Mouse (Mus musculus): ENCODE measurements at regions not wholly inside any gene's neighbourhood (a gene's known extent, or its start where the extent isn't known, plus 50 kb on each side); places are given as distances from the start of the nearest gene placed in this dataset.
A peak's percentile ranks its signal among the peaks of the same experiment; 100 is the strongest.

DNA sequence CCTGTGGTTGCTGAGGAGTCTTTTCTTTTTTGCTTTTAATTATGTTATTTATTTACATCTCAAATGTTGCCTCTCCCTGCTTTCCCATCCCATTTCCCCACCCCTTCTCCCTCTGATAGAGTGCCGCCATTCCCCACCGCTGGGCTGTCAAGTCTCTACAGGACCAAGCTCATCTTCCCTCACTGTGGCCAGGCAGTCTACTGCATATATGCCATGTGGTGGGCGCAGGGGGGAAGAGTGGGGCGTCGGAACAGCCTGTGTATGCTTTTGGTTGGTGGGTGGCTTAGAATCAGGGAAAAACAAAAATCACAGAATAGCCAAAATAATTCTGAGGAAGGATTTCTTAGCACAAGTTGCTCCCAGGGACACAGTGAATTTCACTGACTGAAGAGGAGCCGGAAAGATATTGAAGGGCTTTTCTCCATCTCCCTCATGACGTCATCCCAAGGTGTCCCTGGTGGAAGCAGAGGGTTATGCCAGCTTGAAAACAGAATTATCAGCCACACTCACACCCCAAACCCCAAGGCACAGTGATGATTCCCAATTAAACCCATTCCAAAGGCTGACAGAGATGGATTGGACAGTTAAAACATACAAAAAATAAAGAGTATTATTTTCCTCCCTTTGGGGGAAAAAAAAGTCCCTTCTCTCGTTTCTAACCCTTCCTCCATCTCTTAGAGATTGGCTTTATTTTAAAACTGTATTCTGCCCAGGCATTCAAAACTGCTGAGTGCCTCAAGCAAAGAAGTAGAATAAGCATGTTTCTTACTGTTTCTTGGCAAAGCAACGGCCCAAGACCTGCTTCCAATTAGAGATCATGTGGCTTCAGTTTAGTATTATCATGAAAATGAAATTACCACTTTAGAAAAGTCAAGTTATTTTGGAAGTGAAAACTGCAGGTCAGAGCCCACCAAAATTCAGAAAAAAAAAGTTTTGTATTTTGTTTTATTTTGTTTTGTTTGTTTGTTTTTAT lies 232.0 kb downstream of the Clic5 start:
- Histone ChIP-seq H3K27me3 (replicated peaks) (no peaks in the 10 kb centered on the region), H3K27ac (no peak overlapping the region), H3K9me3 (replicated peaks) (peaks cover 5% of the 10 kb centered on the region; the same call in 1 of the 2 replicates), H3K4me1 (no peaks in the 10 kb centered on the region), H3K36me3 (no peaks in the 10 kb centered on the region), H3K9ac (no peak overlapping the region), H3K4me2 (no peak overlapping the region), H3K4me3 (no peak overlapping the region)
- no peak for ATAC-seq
- 69% methylated on average over 9 of the region's 9 CpGs for WGBS (ENCODE audit: insufficient replicate concordance)

GRCm38 (mm10) chr17:44422161-44422560 lies 233.8 kb downstream of the Clic5 start:
- WGBS (ENCODE audit: insufficient replicate concordance) = 66% methylated on average over 2 of the region's 2 CpGs
- Histone ChIP-seq H3K4me2 (no peak overlapping the region), H3K4me1 (no peaks in the 10 kb centered on the region), H3K27me3 (replicated peaks) (no peaks in the 10 kb centered on the region), H3K27ac (no peak overlapping the region), H3K9ac (no peak overlapping the region), H3K36me3 (no peaks in the 10 kb centered on the region), H3K4me3 (no peak overlapping the region), H3K9me3 (replicated peaks) (no peaks in the 10 kb centered on the region)
- no peak for ATAC-seq

DNA sequence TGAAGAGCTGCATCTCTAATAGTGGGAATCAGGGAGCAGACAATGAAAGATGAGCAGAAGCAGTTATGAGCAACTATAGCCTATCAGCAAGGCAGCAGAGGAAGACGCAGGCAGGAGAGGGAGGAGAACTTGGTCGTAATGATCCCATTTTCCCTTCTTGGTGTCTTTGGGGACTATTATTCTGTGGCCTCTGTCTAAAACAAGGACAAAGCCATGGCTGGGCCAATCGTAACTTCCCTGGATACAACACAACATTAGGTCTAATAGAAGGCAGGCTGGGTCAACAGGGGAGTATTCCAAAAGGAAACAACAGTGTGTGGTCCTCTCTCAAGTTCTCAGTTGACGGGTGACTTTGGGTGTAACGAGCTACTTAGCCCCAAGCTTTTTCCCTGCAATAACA lies 234.5 kb downstream of the Clic5 start:
- no peaks in the 10 kb centered on the region for H3K9me3 ChIP-seq (replicated peaks)
- no peak overlapping the region for H3K9ac ChIP-seq
- no peaks in the 10 kb centered on the region for H3K4me1 ChIP-seq
- no peak for ATAC-seq
- WGBS (ENCODE audit: insufficient replicate concordance) = 71% methylated on average over 5 of the region's 5 CpGs
- no peak overlapping the region for H3K27ac ChIP-seq
- H3K36me3 ChIP-seq = no peaks in the 10 kb centered on the region
- no peaks in the 10 kb centered on the region for H3K27me3 ChIP-seq (replicated peaks)
- H3K4me2 ChIP-seq = no peak overlapping the region
- no peak overlapping the region for H3K4me3 ChIP-seq

GRCm38 (mm10) chr17:44423471-44423985 lies 235.1 kb downstream of the Clic5 start:
- ATAC-seq = no peak
- Histone ChIP-seq H3K9ac (no peak overlapping the region), H3K9me3 (replicated peaks) (no peaks in the 10 kb centered on the region), H3K27ac (no peak overlapping the region), H3K27me3 (replicated peaks) (no peaks in the 10 kb centered on the region), H3K36me3 (no peaks in the 10 kb centered on the region), H3K4me1 (no peaks in the 10 kb centered on the region), H3K4me2 (no peak overlapping the region), H3K4me3 (no peak overlapping the region)
- WGBS (ENCODE audit: insufficient replicate concordance) = 78% methylated on average over 5 of the region's 5 CpGs

GRCm38 (mm10) chr17:44432524-44433295 lies 244.3 kb downstream of the Clic5 start:
- H3K27me3 ChIP-seq (replicated peaks) = no peaks in the 10 kb centered on the region
- H3K4me3 ChIP-seq = no peak overlapping the region
- H3K4me1 ChIP-seq = 0 out of 2 replicates have a peak, but pooled peaks cover 4% of the 10 kb centered on the region
- 13% methylated on average over 4 of the region's 4 CpGs for WGBS (ENCODE audit: insufficient replicate concordance)
- H3K9ac ChIP-seq = no peak overlapping the region
- H3K36me3 ChIP-seq = no peaks in the 10 kb centered on the region
- no peak overlapping the region; the same call in 1 of the 2 replicates for H3K27ac ChIP-seq
- no peaks in the 10 kb centered on the region for H3K9me3 ChIP-seq (replicated peaks)
- ATAC-seq = no peak
- H3K4me2 ChIP-seq = peak overlapping the region; percentile 27

GRCm38 (mm10) chr17:44433296-44433653 lies 244.9 kb downstream of the Clic5 start:
- no peaks in the 10 kb centered on the region for H3K9me3 ChIP-seq (replicated peaks)
- ATAC-seq = no peak
- H3K27me3 ChIP-seq (replicated peaks) = no peaks in the 10 kb centered on the region
- no peak overlapping the region for H3K4me2 ChIP-seq
- H3K9ac ChIP-seq = no peak overlapping the region
- H3K27ac ChIP-seq = no peak overlapping the region; the same call in 1 of the 2 replicates
- H3K36me3 ChIP-seq = no peaks in the 10 kb centered on the region
- 0 out of 2 replicates have a peak, but pooled peaks cover 4% of the 10 kb centered on the region for H3K4me1 ChIP-seq
- no peak overlapping the region for H3K4me3 ChIP-seq

- Histone ChIP-seq H3K4me2 (no peak overlapping the region), H3K36me3 (no peaks in the 10 kb centered on the region), H3K9ac (no peak overlapping the region), H3K27me3 (replicated peaks) (no peaks in the 10 kb centered on the region), H3K9me3 (replicated peaks) (no peaks in the 10 kb centered on the region), H3K4me3 (no peak overlapping the region), H3K4me1 (0 out of 2 replicates have a peak, but pooled peaks cover 4% of the 10 kb centered on the region), H3K27ac (no peak overlapping the region)
- no peak for ATAC-seq
- WGBS (ENCODE audit: insufficient replicate concordance) = 57% methylated on average over 9 of the region's 9 CpGs
Measured at GRCm38 (mm10) chr17:44436536-44437043, 248.2 kb downstream of the Clic5 start.

DNA sequence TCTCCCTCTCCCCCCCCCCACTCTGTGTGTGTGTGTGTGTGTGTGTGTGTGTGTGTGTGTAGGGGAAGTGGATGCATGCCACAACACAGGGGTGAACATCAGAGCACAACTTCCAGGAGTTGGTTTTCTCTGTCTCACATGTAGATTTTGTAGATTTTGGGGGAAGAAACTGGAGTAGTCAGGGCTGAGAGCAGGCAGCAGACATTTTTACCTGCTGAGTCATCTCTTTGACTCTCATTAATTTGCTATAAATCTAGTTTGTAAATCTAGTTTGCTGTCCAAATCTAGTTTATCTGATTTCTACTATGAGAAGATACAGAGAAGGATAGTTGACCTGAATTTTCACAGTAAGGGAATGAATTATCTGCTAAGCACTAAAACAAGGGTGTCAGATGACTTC lies 250.1 kb downstream of the Clic5 start:
- Histone ChIP-seq H3K4me2 (no peak overlapping the region), H3K27me3 (replicated peaks) (no peaks in the 10 kb centered on the region), H3K9me3 (replicated peaks) (no peaks in the 10 kb centered on the region), H3K9ac (no peak overlapping the region), H3K4me1 (no peaks in the 10 kb centered on the region), H3K4me3 (no peak overlapping the region), H3K36me3 (no peaks in the 10 kb centered on the region), H3K27ac (no peak overlapping the region)
- ATAC-seq = no peak

DNA sequence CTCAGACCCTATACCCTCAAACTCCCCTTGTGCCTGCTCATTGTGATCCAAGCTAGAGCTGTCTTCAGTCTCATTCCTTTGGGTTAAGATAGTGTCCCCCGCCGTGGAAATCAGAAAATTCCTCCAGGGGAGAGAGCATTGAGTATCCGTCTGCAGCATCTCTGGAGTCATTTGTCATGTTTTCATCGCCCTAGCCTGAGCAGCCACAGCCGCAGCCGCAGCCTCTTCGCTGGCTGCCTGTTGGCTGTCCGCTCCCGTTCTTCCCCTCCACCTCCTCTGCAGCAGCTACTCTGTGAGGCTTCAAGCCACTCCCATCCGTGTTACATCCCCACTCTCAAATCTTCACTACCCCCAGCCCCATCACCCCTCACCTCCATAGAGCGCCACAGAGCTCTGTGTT lies 255.1 kb downstream of the Clic5 start:
- ATAC-seq = no peak
- Histone ChIP-seq H3K27me3 (replicated peaks) (no peaks in the 10 kb centered on the region), H3K9ac (no peak overlapping the region), H3K36me3 (no peaks in the 10 kb centered on the region), H3K4me1 (no peaks in the 10 kb centered on the region), H3K4me2 (no peak overlapping the region), H3K4me3 (no peak overlapping the region), H3K27ac (no peak overlapping the region), H3K9me3 (replicated peaks) (no peaks in the 10 kb centered on the region)
- 60% methylated on average over 11 of the region's 11 CpGs for WGBS (ENCODE audit: insufficient replicate concordance)

GRCm38 (mm10) chr17:44445361-44445760 lies 257.0 kb downstream of the Clic5 start:
- Histone ChIP-seq H3K4me3 (no peak overlapping the region), H3K9ac (no peak overlapping the region), H3K9me3 (replicated peaks) (no peaks in the 10 kb centered on the region), H3K36me3 (no peaks in the 10 kb centered on the region), H3K4me2 (no peak overlapping the region), H3K4me1 (no peaks in the 10 kb centered on the region), H3K27ac (no peak overlapping the region), H3K27me3 (replicated peaks) (no peaks in the 10 kb centered on the region)
- ATAC-seq = no peak
- WGBS (ENCODE audit: insufficient replicate concordance) = 66% methylated on average over 3 of the region's 3 CpGs

Measured in liver, embryonic 12.5 days (tissue).